Mouse (Mus musculus): ENCODE data around the gene Krtap19-3. TPM values are rescaled to one million over a fixed set of nuclear protein-coding genes. Genes with fewer than 3 reads are reported as not detected.

Gene Krtap19-3
- not detected in 2 replicates for polyA plus RNA-seq (2011; ENCODE audit: insufficient read depth, insufficient read length, low read depth, missing spikeins)

DNA sequence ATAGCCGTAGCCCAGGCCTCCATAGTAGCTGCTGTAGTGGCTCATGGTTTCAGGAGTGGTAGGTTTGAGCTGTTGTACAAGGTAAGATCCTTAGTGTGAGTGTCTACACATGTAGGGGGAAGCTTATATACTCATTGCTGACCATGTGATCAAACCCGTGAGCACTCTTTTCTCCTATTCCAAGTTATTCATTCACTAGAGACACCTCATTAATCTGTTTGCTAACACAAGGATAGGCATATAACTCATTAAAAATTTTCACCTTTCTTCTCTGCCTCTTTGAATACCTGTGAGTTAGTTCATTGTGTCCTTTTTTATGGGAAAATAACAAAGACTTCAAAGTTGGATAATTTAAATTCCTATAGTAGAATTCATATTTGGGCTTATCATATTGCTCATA lies at the start of gene Krtap19-3:
Gene Krtap19-3 (minus strand): TSS at position 101 of the 400 bp plus-strand sequence.
- H3K27me3 ChIP-seq (ENCODE audit: control insufficient read depth, insufficient read depth, low read length, poor library complexity, severe bottlenecking) = no peaks in the 10 kb centered on the region
- no peak within 1 kb of the TSS for H3K4me3 ChIP-seq (ENCODE audit: low read depth, low read length)
- no peaks in the 10 kb centered on the region for H3K4me1 ChIP-seq (ENCODE audit: control insufficient read depth, insufficient read depth, low read length)
- H3K27ac ChIP-seq (ENCODE audit: insufficient read depth, low read length) = no peak within 1 kb of the TSS
- no peak within 1 kb of the TSS for H3K9ac ChIP-seq (ENCODE audit: low read depth, poor library complexity, severe bottlenecking)
- H3K36me3 ChIP-seq (ENCODE audit: control insufficient read depth, insufficient read depth, low read length, poor library complexity, severe bottlenecking) = no peaks in the 10 kb centered on the region
- no peaks in the 10 kb centered on the region for H3K9me3 ChIP-seq (replicated peaks; ENCODE audit: control insufficient read depth, insufficient read depth, low read length, poor library complexity, severe bottlenecking)
- TF ChIP-seq CTCF (IDR thresholded peaks at IDR 0.05; ENCODE audit: low read depth, low read length) (no peak), EP300 (IDR thresholded peaks at IDR 0.05; ENCODE audit: insufficient read depth, low read depth, low read length) (no peak), POLR2A (IDR thresholded peaks at IDR 0.05; ENCODE audit: insufficient read depth, low read length) (no peak)

DNA sequence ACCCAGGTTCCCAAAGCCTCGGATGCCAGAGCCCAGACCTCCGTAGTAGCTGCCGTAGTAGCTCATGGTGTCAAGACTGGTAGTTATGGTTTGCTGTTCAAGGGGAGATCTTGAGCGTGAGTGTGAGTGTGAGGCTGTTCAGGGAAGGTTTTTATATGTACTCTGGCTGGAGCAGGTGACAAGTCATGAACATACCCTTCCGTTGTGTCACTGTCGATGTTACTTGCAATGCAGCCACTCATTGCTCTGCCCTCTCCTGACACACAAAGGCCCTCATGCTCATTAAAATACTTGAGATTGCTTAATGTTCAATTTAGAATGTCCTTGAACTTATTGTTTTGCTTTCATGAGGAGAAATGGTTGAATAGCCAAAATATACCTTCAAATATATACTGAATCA lies 18.5 kb upstream of the Krtap19-3 start, which contains the start of gene Krtap19-5:
Gene Krtap19-5 (minus strand): TSS at position 101 of the 400 bp plus-strand sequence.
- Histone ChIP-seq H3K9ac (ENCODE audit: low read depth, poor library complexity, severe bottlenecking) (no peak within 1 kb of the TSS), H3K27ac (ENCODE audit: insufficient read depth, low read length) (no peak within 1 kb of the TSS), H3K27me3 (ENCODE audit: control insufficient read depth, insufficient read depth, low read length, poor library complexity, severe bottlenecking) (no peaks in the 10 kb centered on the region), H3K4me1 (ENCODE audit: control insufficient read depth, insufficient read depth, low read length) (no peaks in the 10 kb centered on the region), H3K4me3 (ENCODE audit: low read depth, low read length) (no peak within 1 kb of the TSS), H3K36me3 (ENCODE audit: control insufficient read depth, insufficient read depth, low read length, poor library complexity, severe bottlenecking) (no peaks in the 10 kb centered on the region), H3K9me3 (replicated peaks; ENCODE audit: control insufficient read depth, insufficient read depth, low read length, poor library complexity, severe bottlenecking) (no peaks in the 10 kb centered on the region)
- no peak for TF ChIP-seq POLR2A (IDR thresholded peaks at IDR 0.05; ENCODE audit: insufficient read depth, low read length)
- no peak for TF ChIP-seq EP300 (IDR thresholded peaks at IDR 0.05; ENCODE audit: insufficient read depth, low read depth, low read length)
- TF ChIP-seq CTCF (IDR thresholded peaks at IDR 0.05; ENCODE audit: low read depth, low read length) = no peak

DNA sequence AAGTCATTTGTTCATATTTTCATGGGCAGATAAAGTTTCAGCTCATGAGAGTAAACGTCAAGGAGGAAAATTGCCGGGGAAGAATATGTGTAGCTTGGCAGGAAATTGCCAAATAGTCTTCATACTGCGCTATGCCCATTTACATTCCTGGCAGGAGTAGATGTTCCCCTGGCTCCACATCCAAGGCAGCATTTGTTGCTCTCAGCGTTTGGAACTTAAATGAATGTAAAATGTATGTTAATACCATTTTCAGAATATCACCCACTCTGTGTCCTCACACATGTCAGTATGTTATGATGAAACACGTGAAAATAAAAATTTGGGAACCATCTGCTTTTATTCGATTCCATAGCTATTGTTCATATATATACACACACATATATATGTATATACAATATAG lies 9.0 kb upstream of the Krtap19-3 start:
- H3K27ac ChIP-seq (ENCODE audit: insufficient read depth, low read length) = no peak overlapping the region
- TF ChIP-seq CTCF (IDR thresholded peaks at IDR 0.05; ENCODE audit: low read depth, low read length) = no peak
- no peak for TF ChIP-seq EP300 (IDR thresholded peaks at IDR 0.05; ENCODE audit: insufficient read depth, low read depth, low read length)
- no peak for TF ChIP-seq POLR2A (IDR thresholded peaks at IDR 0.05; ENCODE audit: insufficient read depth, low read length)
- H3K36me3 ChIP-seq (ENCODE audit: control insufficient read depth, insufficient read depth, low read length, poor library complexity, severe bottlenecking) = no peaks in the 10 kb centered on the region
- no peaks in the 10 kb centered on the region for H3K27me3 ChIP-seq (ENCODE audit: control insufficient read depth, insufficient read depth, low read length, poor library complexity, severe bottlenecking)
- no peak overlapping the region for H3K9ac ChIP-seq (ENCODE audit: low read depth, poor library complexity, severe bottlenecking)
- H3K4me3 ChIP-seq (ENCODE audit: low read depth, low read length) = no peak overlapping the region
- H3K9me3 ChIP-seq (replicated peaks; ENCODE audit: control insufficient read depth, insufficient read depth, low read length, poor library complexity, severe bottlenecking) = no peaks in the 10 kb centered on the region
- H3K4me1 ChIP-seq (ENCODE audit: control insufficient read depth, insufficient read depth, low read length) = no peaks in the 10 kb centered on the region

DNA sequence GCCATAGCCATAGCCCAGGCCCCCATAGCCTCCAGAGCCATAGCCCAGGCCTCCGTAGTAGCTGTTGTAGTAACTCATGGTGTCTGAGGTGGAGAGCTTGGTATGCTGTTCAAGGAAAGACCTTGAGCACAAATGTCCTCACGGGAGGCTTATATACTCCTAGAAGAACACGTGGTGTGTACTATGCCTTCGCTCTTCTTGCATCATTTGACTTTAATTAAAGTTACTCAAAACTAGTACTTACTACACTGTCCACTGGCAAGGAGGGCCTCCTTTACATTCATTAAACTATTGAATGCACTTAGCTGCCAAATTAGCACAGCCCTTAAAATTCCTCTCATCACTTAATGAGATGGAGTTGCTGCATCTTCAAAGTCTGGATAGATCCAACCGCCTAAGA lies 7.2 kb upstream of the Krtap19-3 start, which contains the start of gene Krtap19-4:
Gene Krtap19-4 (minus strand): TSS at position 101 of the 400 bp plus-strand sequence.
- Histone ChIP-seq H3K36me3 (ENCODE audit: control insufficient read depth, insufficient read depth, low read length, poor library complexity, severe bottlenecking) (no peaks in the 10 kb centered on the region), H3K4me3 (ENCODE audit: low read depth, low read length) (no peak within 1 kb of the TSS)
- TF ChIP-seq CTCF (IDR thresholded peaks at IDR 0.05; ENCODE audit: low read depth, low read length) (no peak), EP300 (IDR thresholded peaks at IDR 0.05; ENCODE audit: insufficient read depth, low read depth, low read length) (no peak), POLR2A (IDR thresholded peaks at IDR 0.05; ENCODE audit: insufficient read depth, low read length) (no peak)

DNA sequence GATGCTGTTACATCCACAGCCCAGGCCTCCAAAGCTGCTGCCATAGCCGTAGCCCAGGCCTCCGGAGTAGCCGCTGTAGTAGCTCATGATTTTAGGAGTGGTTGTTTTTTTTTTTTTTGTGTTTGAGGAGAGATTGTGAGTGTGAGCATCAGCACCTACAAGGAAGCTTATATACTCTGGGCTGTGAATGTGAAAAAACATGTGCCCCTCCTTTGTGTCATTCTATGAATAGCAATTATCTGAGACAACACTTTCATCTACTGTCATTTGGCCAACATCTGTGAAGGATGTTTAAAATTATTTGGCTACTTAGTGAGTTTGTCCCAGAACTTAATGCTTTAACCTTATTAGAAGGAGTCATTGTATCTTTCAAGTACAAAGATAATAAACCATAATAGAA lies 3.7 kb downstream of the Krtap19-3 start, which contains the start of gene Krtap19-2:
Gene Krtap19-2 (minus strand): TSS at position 101 of the 400 bp plus-strand sequence.
- no peak for TF ChIP-seq POLR2A (IDR thresholded peaks at IDR 0.05; ENCODE audit: insufficient read depth, low read length)
- TF ChIP-seq EP300 (IDR thresholded peaks at IDR 0.05; ENCODE audit: insufficient read depth, low read depth, low read length) = no peak
- TF ChIP-seq CTCF (IDR thresholded peaks at IDR 0.05; ENCODE audit: low read depth, low read length) = no peak
- no peaks in the 10 kb centered on the region for H3K27me3 ChIP-seq (ENCODE audit: control insufficient read depth, insufficient read depth, low read length, poor library complexity, severe bottlenecking)
- H3K9me3 ChIP-seq (replicated peaks; ENCODE audit: control insufficient read depth, insufficient read depth, low read length, poor library complexity, severe bottlenecking) = no peaks in the 10 kb centered on the region
- no peaks in the 10 kb centered on the region for H3K4me1 ChIP-seq (ENCODE audit: control insufficient read depth, insufficient read depth, low read length)
- H3K9ac ChIP-seq (ENCODE audit: low read depth, poor library complexity, severe bottlenecking) = no peak within 1 kb of the TSS
- no peak within 1 kb of the TSS for H3K27ac ChIP-seq (ENCODE audit: insufficient read depth, low read length)
- no peaks in the 10 kb centered on the region for H3K36me3 ChIP-seq (ENCODE audit: control insufficient read depth, insufficient read depth, low read length, poor library complexity, severe bottlenecking)
- no peak within 1 kb of the TSS for H3K4me3 ChIP-seq (ENCODE audit: low read depth, low read length)

More for the DNA sequence above, 7.2 kb upstream of the Krtap19-3 start, which contains the start of gene Krtap19-4:
- H3K4me1 ChIP-seq (ENCODE audit: control insufficient read depth, insufficient read depth, low read length) = no peaks in the 10 kb centered on the region
- H3K9ac ChIP-seq (ENCODE audit: low read depth, poor library complexity, severe bottlenecking) = no peak within 1 kb of the TSS
- H3K27me3 ChIP-seq (ENCODE audit: control insufficient read depth, insufficient read depth, low read length, poor library complexity, severe bottlenecking) = no peaks in the 10 kb centered on the region
- H3K27ac ChIP-seq (ENCODE audit: insufficient read depth, low read length) = no peak within 1 kb of the TSS
- no peaks in the 10 kb centered on the region for H3K9me3 ChIP-seq (replicated peaks; ENCODE audit: control insufficient read depth, insufficient read depth, low read length, poor library complexity, severe bottlenecking)

DNA sequence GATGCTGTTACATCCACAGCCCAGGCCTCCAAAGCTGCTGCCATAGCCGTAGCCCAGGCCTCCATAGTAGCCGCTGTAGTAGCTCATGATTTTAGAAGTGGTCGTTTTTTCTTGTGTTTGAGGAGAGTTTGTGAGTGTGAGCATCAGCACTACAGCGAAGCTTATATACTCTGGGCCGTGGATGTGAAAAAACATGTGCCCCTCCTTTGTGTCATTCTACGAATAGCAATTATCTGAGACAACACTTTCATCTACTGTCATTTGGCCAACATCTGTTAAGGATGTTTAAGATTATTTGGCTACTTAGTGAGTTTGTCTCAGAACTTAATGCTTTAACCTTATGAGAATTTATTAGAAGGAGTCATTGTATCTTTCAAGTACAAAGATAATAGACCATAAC lies 8.5 kb downstream of the Krtap19-3 start, which contains the start of gene Krtap19-1:
Gene Krtap19-1 (minus strand): TSS at position 101 of the 400 bp plus-strand sequence.
- H3K27me3 ChIP-seq (ENCODE audit: control insufficient read depth, insufficient read depth, low read length, poor library complexity, severe bottlenecking) = no peaks in the 10 kb centered on the region
- no peaks in the 10 kb centered on the region for H3K9me3 ChIP-seq (replicated peaks; ENCODE audit: control insufficient read depth, insufficient read depth, low read length, poor library complexity, severe bottlenecking)
- no peaks in the 10 kb centered on the region for H3K36me3 ChIP-seq (ENCODE audit: control insufficient read depth, insufficient read depth, low read length, poor library complexity, severe bottlenecking)
- H3K27ac ChIP-seq (ENCODE audit: insufficient read depth, low read length) = no peak within 1 kb of the TSS
- H3K4me1 ChIP-seq (ENCODE audit: control insufficient read depth, insufficient read depth, low read length) = no peaks in the 10 kb centered on the region
- H3K9ac ChIP-seq (ENCODE audit: low read depth, poor library complexity, severe bottlenecking) = no peak within 1 kb of the TSS
- no peak for TF ChIP-seq EP300 (IDR thresholded peaks at IDR 0.05; ENCODE audit: insufficient read depth, low read depth, low read length)
- no peak for TF ChIP-seq CTCF (IDR thresholded peaks at IDR 0.05; ENCODE audit: low read depth, low read length)
- no peak for TF ChIP-seq POLR2A (IDR thresholded peaks at IDR 0.05; ENCODE audit: insufficient read depth, low read length)
- H3K4me3 ChIP-seq (ENCODE audit: low read depth, low read length) = no peak within 1 kb of the TSS

All from ES-Bruce4 (cell line).